Mouse (Mus musculus): Measurements from ENCODE around the gene Ryr1.

DNA sequence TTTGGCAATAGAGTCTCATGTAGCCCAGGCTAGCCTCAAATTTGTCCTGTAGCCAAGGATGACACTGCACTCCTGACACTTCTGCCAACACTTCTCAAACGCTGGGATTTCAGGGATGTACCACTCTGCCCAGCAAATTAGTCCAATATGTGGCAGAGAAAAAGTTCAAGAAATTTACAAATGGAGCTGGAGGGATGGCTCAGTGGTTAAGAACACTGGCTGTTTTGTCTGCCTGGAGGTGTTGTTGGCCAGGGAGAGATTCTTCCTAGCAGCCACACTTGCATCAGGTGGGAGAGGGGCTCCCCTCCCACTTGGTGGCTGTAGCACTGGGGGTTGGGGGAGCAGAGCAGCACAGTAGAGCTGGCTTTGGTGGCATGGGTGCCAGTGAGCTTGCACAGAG lies 5.5 kb downstream of the Ryr1 start:
- no peak for TF ChIP-seq CTCF (IDR thresholded peaks at IDR 0.05; ENCODE audit: low read depth)
- no peak for TF ChIP-seq EP300 (IDR thresholded peaks at IDR 0.05; ENCODE audit: low read depth)
